Comparison of ENCODE assay signal across 34 mouse cellular contexts in the genomic region with DNA sequence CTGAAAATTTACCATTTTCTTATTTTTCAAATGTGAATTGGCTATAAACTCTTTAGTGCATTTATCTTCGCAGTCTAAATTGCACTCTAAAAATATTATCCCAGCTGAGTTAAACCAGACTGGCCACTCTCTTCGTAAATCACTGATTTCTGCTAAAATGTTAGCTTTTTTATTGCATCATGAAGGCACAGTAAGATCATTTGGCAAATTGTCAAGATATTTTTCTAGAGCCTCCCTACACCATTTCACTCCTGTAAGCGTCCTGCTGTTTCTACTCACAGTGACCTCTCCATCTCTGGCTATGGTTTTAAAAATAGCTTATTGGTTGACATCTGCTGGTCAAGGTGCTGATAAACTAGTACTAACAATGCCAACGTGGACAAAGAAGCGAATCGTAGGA. TPM values are rescaled to one million over a fixed set of nuclear protein-coding genes. Genes with fewer than 3 reads are reported as not detected.
DNase-seq lines count a peak whose midpoint lies in the region; ATAC-seq and TF ChIP-seq lines count a peak whose summit lies in the region.
"Had no signal": no experiment of that assay in that cellular context is flagged by ENCODE, and none has a peak within 500 bp of the region (broad histone marks: within the 10 kb centered on the region; RNA-seq: fewer than 3 reads in every experiment).

No protein-coding gene starts in this region.

- H3K9me3 ChIP-seq in heart, embryonic 14.5 days (ENCODE audit: control insufficient read depth, low read length): no peaks in the 10 kb centered on the region
- H3K9me3 ChIP-seq in kidney, embryonic 15.5 days (replicated peaks): no peaks in the 10 kb centered on the region
- no peaks in the 10 kb centered on the region for H3K9me3 ChIP-seq in lung, embryonic 14.5 days (ENCODE audit: low read depth, low read length)
- H3K9me3 ChIP-seq: embryonic facial prominence, embryonic 13.5 days; hindbrain, embryonic 10.5 days; hindbrain, embryonic 15.5 days; limb, embryonic 12.5 days; midbrain, embryonic 10.5 days; midbrain, embryonic 15.5 days; neural tube, embryonic 15.5 days; stomach, embryonic 15.5 days had no signal

- H3K9ac ChIP-seq in heart, embryonic 14.5 days (ENCODE audit: low read length): no peak overlapping the region
- no peak overlapping the region for H3K9ac ChIP-seq in kidney, embryonic 15.5 days
- no peak overlapping the region for H3K9ac ChIP-seq in lung, embryonic 14.5 days
- H3K9ac ChIP-seq: embryonic facial prominence, embryonic 13.5 days; hindbrain, embryonic 15.5 days; limb, embryonic 12.5 days; midbrain, embryonic 15.5 days; neural tube, embryonic 15.5 days; stomach, embryonic 15.5 days had no signal

- no peak overlapping the region for H3K4me3 ChIP-seq in heart, embryonic 14.5 days (ENCODE audit: control insufficient read depth in 1 of 2, insufficient read depth in 1 of 2, low read depth in 1 of 2, low read length in 2 of 2)
- H3K4me3 ChIP-seq in kidney, embryonic 15.5 days (replicated peaks): no peak overlapping the region
- H3K4me3 ChIP-seq in lung, embryonic 14.5 days (ENCODE audit: low read depth, low read length): no peak overlapping the region
- H3K4me3 ChIP-seq: embryonic facial prominence, embryonic 13.5 days; erythroblast, embryonic 14.5 days; gastrocnemius, adult 2 months; hindbrain, embryonic 10.5 days; hindbrain, embryonic 15.5 days; limb, embryonic 12.5 days; midbrain, embryonic 10.5 days; midbrain, embryonic 15.5 days; neural tube, embryonic 15.5 days; stomach, embryonic 15.5 days had no signal

- WGBS in heart, embryonic 14.5 days: 33% methylated on average over 6 of the region's 6 CpGs
- 57% methylated on average over 6 of the region's 6 CpGs for WGBS in kidney, embryonic 15.5 days
- 64% methylated on average over 6 of the region's 6 CpGs for WGBS in lung, embryonic 14.5 days

- ATAC-seq in heart, embryonic 14.5 days (ENCODE audit: insufficient number of reproducible peaks, insufficient read depth, low FRiP score, low read depth): no peak
- no peak for ATAC-seq in kidney, embryonic 15.5 days (replicated peaks; ENCODE audit: low FRiP score)
- ATAC-seq in lung, embryonic 14.5 days (ENCODE audit: insufficient read depth): no peak
- ATAC-seq in granulocyte monocyte progenitor cell, adult 5-6 weeks (replicated peaks; ENCODE audit: poor library complexity, severe bottlenecking): no peak
- ATAC-seq: forebrain, embryonic 16.5 days; midbrain, embryonic 15.5 days had no signal

- peak overlapping the region; percentile 34 for H3K4me2 ChIP-seq in heart, embryonic 14.5 days (ENCODE audit: low read length)
- no peak overlapping the region for H3K4me2 ChIP-seq in kidney, embryonic 15.5 days
- no peak overlapping the region for H3K4me2 ChIP-seq in lung, embryonic 14.5 days
- H3K4me2 ChIP-seq: embryonic facial prominence, embryonic 13.5 days; heart, embryonic 11.5 days; hindbrain, embryonic 15.5 days; limb, embryonic 12.5 days; liver, embryonic 11.5 days; midbrain, embryonic 15.5 days; neural tube, embryonic 15.5 days; stomach, embryonic 15.5 days had no signal

- no peak for TF ChIP-seq CTCF in lung, embryonic 14.5 days (IDR thresholded peaks at IDR 0.05; ENCODE audit: low read depth)

- H3K27me3 ChIP-seq in heart, embryonic 14.5 days (ENCODE audit: control insufficient read depth, insufficient read depth, low read length): no peaks in the 10 kb centered on the region
- H3K27me3 ChIP-seq in kidney, embryonic 15.5 days: no peaks in the 10 kb centered on the region
- no peaks in the 10 kb centered on the region for H3K27me3 ChIP-seq in lung, embryonic 14.5 days (ENCODE audit: insufficient read depth, low read length)
- H3K27me3 ChIP-seq: embryonic facial prominence, embryonic 13.5 days; hindbrain, embryonic 15.5 days; limb, embryonic 12.5 days; midbrain, embryonic 15.5 days; neural tube, embryonic 15.5 days; stomach, embryonic 15.5 days had no signal

- peak overlapping the region in 1 of 2 experiments; percentile 37; a peak in 1 of 4 replicates for H3K27ac ChIP-seq in heart, embryonic 14.5 days (replicated peaks in 1 of 2; ENCODE audit: control insufficient read depth in 1 of 2, insufficient read depth in 1 of 2, low read depth in 2 of 2, low read length in 2 of 2)
- 0 out of 2 replicates have a peak overlapping the region, but pooled peaks have one; percentile 11 for H3K27ac ChIP-seq in kidney, embryonic 15.5 days
- H3K27ac ChIP-seq in lung, embryonic 14.5 days (ENCODE audit: low read depth): no peak overlapping the region
- H3K27ac ChIP-seq: embryonic facial prominence, embryonic 13.5 days; gastrocnemius, adult 2 months; hindbrain, embryonic 10.5 days; hindbrain, embryonic 15.5 days; limb, embryonic 12.5 days; midbrain, embryonic 10.5 days; midbrain, embryonic 15.5 days; neural tube, embryonic 15.5 days; stomach, embryonic 15.5 days had no signal

- no peak for DNase-seq in heart, postnatal 36 days
- no peak for DNase-seq in kidney, postnatal 36 days
- peak; percentile 18 for DNase-seq in lung, embryonic 14.5 days
- no peak for DNase-seq in lung, postnatal 10 days
- DNase-seq: adrenal gland, postnatal 25 days; cerebellum, adult 11-12 months; cerebellum, adult 9-11 months; gastrocnemius, adult 2 months; gastrocnemius, postnatal 36 days; kidney, adult 2 months; kidney, postnatal 4 days; layer of hippocampus, adult 9-11 months; retina, postnatal 1 day; right cerebral cortex, postnatal 14 days; thymus, postnatal 14 days had no signal

- H3K4me1 ChIP-seq in heart, embryonic 14.5 days (ENCODE audit: control insufficient read depth in 2 of 2, insufficient read depth in 2 of 2, low read length in 2 of 2): peaks cover 4 to 16% of the 10 kb centered on the region in 2 experiments
- peaks cover 4% of the 10 kb centered on the region; the same call in 1 of the 2 replicates for H3K4me1 ChIP-seq in kidney, embryonic 15.5 days
- H3K4me1 ChIP-seq in lung, embryonic 14.5 days (ENCODE audit: insufficient read depth): no peaks in the 10 kb centered on the region
- H3K4me1 ChIP-seq: embryonic facial prominence, embryonic 13.5 days; hindbrain, embryonic 10.5 days; hindbrain, embryonic 15.5 days; limb, embryonic 12.5 days; midbrain, embryonic 10.5 days; midbrain, embryonic 15.5 days; neural tube, embryonic 15.5 days; stomach, embryonic 15.5 days had no signal

- intact Hi-C loops in heart, postnatal 36 days (cut with DNase I): no loop called here

- H3K36me3 ChIP-seq in heart, embryonic 14.5 days (ENCODE audit: control insufficient read depth, insufficient read depth, low read length): peaks cover 33% of the 10 kb centered on the region
- H3K36me3 ChIP-seq in kidney, embryonic 15.5 days: peaks cover 28% of the 10 kb centered on the region
- peaks cover 15% of the 10 kb centered on the region; the same call in 1 of the 2 replicates for H3K36me3 ChIP-seq in lung, embryonic 14.5 days (ENCODE audit: insufficient read depth)

RNA-seq across cellular contexts. Expression of a gene that starts 13.7 kb away (rescaled TPM):
- polyA plus RNA-seq in heart, embryonic 14.5 days (2014; fragmentation: Nextera tagmentation; extraction: Ambion mirVana): 794 and 856 TPM in 2 replicates
- 100 to 1,000 TPM; 703 to 715 TPM for total RNA-seq in heart, postnatal 36 days (2021)
- 347 and 379 TPM in 2 replicates for polyA plus RNA-seq in kidney, embryonic 15.5 days (2015; fragmentation: Nextera tagmentation; extraction: Ambion mirVana)
- polyA plus RNA-seq in lung, embryonic 14.5 days (2014; fragmentation: Nextera tagmentation; extraction: Ambion mirVana): 324 and 326 TPM in 2 replicates
- total RNA-seq in granulocyte monocyte progenitor cell, adult 5-6 weeks (2014; fragmentation: Nextera tagmentation): 165 and 172 TPM in 2 replicates
- total RNA-seq in granulocyte monocyte progenitor cell, adult 5-6 weeks (2017): 93.4 and 107 TPM in 2 replicates

RNA-seq across cellular contexts. Expression of a gene that starts 20.5 kb away (rescaled TPM):
- polyA plus RNA-seq in heart, embryonic 14.5 days (2014; fragmentation: Nextera tagmentation; extraction: Ambion mirVana): 0.35 TPM in 1 of 2 replicates, not detected in the other
- under 1 TPM in 1 of 2 experiments, not detected in 1; 0.72 TPM for total RNA-seq in heart, postnatal 36 days (2021)
- 2.2 TPM in 1 of 2 replicates, not detected in the other for polyA plus RNA-seq in kidney, embryonic 15.5 days (2015; fragmentation: Nextera tagmentation; extraction: Ambion mirVana)
- 0.74 and 1.0 TPM in 2 replicates for polyA plus RNA-seq in lung, embryonic 14.5 days (2014; fragmentation: Nextera tagmentation; extraction: Ambion mirVana)
- 2.4 and 4.0 TPM in 2 replicates for total RNA-seq in granulocyte monocyte progenitor cell, adult 5-6 weeks (2014; fragmentation: Nextera tagmentation)
- 0.90 and 1.4 TPM in 2 replicates for total RNA-seq in granulocyte monocyte progenitor cell, adult 5-6 weeks (2017)
- total RNA-seq: adrenal gland, postnatal 25 days had no signal
- polyA plus RNA-seq: CD4-positive, CD25-positive, alpha-beta regulatory T cell, adult 4 months; embryonic facial prominence, embryonic 13.5 days; erythroblast, embryonic 14.5 days; forebrain, embryonic 11.5 days; forebrain, embryonic 16.5 days; inflammation-experienced regulatory T-cells, adult 6 months; small intestine, adult 2 months had no signal

RNA-seq across cellular contexts. Expression of a gene that starts 32.4 kb away (rescaled TPM):
- polyA plus RNA-seq in heart, embryonic 14.5 days (2014; fragmentation: Nextera tagmentation; extraction: Ambion mirVana): 16.1 and 19.1 TPM in 2 replicates
- total RNA-seq in heart, postnatal 36 days (2021): 10 to 100 TPM; 14.0 to 15.8 TPM
- 27.4 TPM in 2 replicates for polyA plus RNA-seq in kidney, embryonic 15.5 days (2015; fragmentation: Nextera tagmentation; extraction: Ambion mirVana)
- polyA plus RNA-seq in lung, embryonic 14.5 days (2014; fragmentation: Nextera tagmentation; extraction: Ambion mirVana): 21.8 and 22.1 TPM in 2 replicates
- 9.7 and 16.2 TPM in 2 replicates for total RNA-seq in granulocyte monocyte progenitor cell, adult 5-6 weeks (2014; fragmentation: Nextera tagmentation)
- 3.8 and 11.6 TPM in 2 replicates for total RNA-seq in granulocyte monocyte progenitor cell, adult 5-6 weeks (2017)

RNA-seq across cellular contexts. Expression of a gene that starts 48.4 kb away (rescaled TPM):
- polyA plus RNA-seq in heart, embryonic 14.5 days (2014; fragmentation: Nextera tagmentation; extraction: Ambion mirVana): 18.1 and 18.8 TPM in 2 replicates
- 1 to 10 TPM; 6.8 to 7.4 TPM for total RNA-seq in heart, postnatal 36 days (2021)
- polyA plus RNA-seq in kidney, embryonic 15.5 days (2015; fragmentation: Nextera tagmentation; extraction: Ambion mirVana): 23.5 and 24.0 TPM in 2 replicates
- polyA plus RNA-seq in lung, embryonic 14.5 days (2014; fragmentation: Nextera tagmentation; extraction: Ambion mirVana): 30.4 and 33.1 TPM in 2 replicates
- total RNA-seq in granulocyte monocyte progenitor cell, adult 5-6 weeks (2014; fragmentation: Nextera tagmentation): 0.13 TPM in 1 of 2 replicates, not detected in the other
- total RNA-seq in granulocyte monocyte progenitor cell, adult 5-6 weeks (2017): 0.15 and 0.52 TPM in 2 replicates
- polyA plus RNA-seq: erythroblast, embryonic 14.5 days had no signal
